ENCODE assay signal across 14 mouse cellular contexts in genomic region chr5:137354091-137354490, GRCm38 (mm10). TPM values are rescaled to one million over a fixed set of nuclear protein-coding genes. Genes with fewer than 3 reads are reported as not detected.
DNase-seq lines count a peak whose midpoint lies in the region; ATAC-seq lines count a peak whose summit lies in the region.
"Had no signal": no experiment of that assay in that cellular context is flagged by ENCODE, and none has a peak within 500 bp of the region (broad histone marks: within the 10 kb centered on the region; RNA-seq: fewer than 3 reads in every experiment).

No protein-coding gene starts in this region.

- H3K4me1 ChIP-seq in heart, embryonic 11.5 days (ENCODE audit: control insufficient read depth, insufficient read depth, low read length): peaks cover 17% of the 10 kb centered on the region
- peaks cover 30% of the 10 kb centered on the region for H3K4me1 ChIP-seq in kidney, embryonic 16.5 days (ENCODE audit: insufficient read depth, low read length)
- peaks cover 51% of the 10 kb centered on the region for H3K4me1 ChIP-seq in midbrain, embryonic 10.5 days
- peaks cover 28% of the 10 kb centered on the region for H3K4me1 ChIP-seq in midbrain, embryonic 15.5 days
- H3K4me1 ChIP-seq in forebrain, embryonic 16.5 days (replicated peaks; ENCODE audit: control insufficient read depth, insufficient read depth, low read length): peaks cover 32% of the 10 kb centered on the region

- no peaks in the 10 kb centered on the region for H3K27me3 ChIP-seq in heart, embryonic 11.5 days (ENCODE audit: control insufficient read depth, insufficient read depth, low read length)
- no peaks in the 10 kb centered on the region for H3K27me3 ChIP-seq in kidney, embryonic 16.5 days (ENCODE audit: insufficient read depth, low read length)
- no peaks in the 10 kb centered on the region for H3K27me3 ChIP-seq in midbrain, embryonic 10.5 days (ENCODE audit: low read depth, poor library complexity, severe bottlenecking)
- peaks cover 11% of the 10 kb centered on the region; the same call in 1 of the 2 replicates for H3K27me3 ChIP-seq in midbrain, embryonic 15.5 days (replicated peaks)
- H3K27me3 ChIP-seq in forebrain, embryonic 16.5 days (replicated peaks; ENCODE audit: control insufficient read depth, insufficient read depth, low read length): peaks cover 5% of the 10 kb centered on the region; the same call in 1 of the 2 replicates
- H3K27me3 ChIP-seq: Patski had no signal

- 78% methylated on average over 17 of the region's 17 CpGs for WGBS in heart, embryonic 11.5 days (ENCODE audit: insufficient replicate concordance)
- 81% methylated on average over 17 of the region's 17 CpGs for WGBS in kidney, embryonic 16.5 days
- 89% methylated on average over 17 of the region's 17 CpGs for WGBS in midbrain, embryonic 10.5 days
- WGBS in midbrain, embryonic 15.5 days: 87% methylated on average over 17 of the region's 17 CpGs
- WGBS in forebrain, embryonic 16.5 days: 89% methylated on average over 17 of the region's 17 CpGs

- H3K36me3 ChIP-seq in heart, embryonic 11.5 days (ENCODE audit: control insufficient read depth, insufficient read depth, low read length): peaks cover 32% of the 10 kb centered on the region
- H3K36me3 ChIP-seq in kidney, embryonic 16.5 days (ENCODE audit: insufficient read depth, low read length): peaks cover 45% of the 10 kb centered on the region
- peaks cover 65% of the 10 kb centered on the region for H3K36me3 ChIP-seq in midbrain, embryonic 10.5 days
- H3K36me3 ChIP-seq in midbrain, embryonic 15.5 days (replicated peaks): no peaks in the 10 kb centered on the region
- no peaks in the 10 kb centered on the region; the same call in 1 of the 2 replicates for H3K36me3 ChIP-seq in forebrain, embryonic 16.5 days (ENCODE audit: control insufficient read depth, insufficient read depth)

- no peak overlapping the region for H3K4me3 ChIP-seq in heart, embryonic 11.5 days (ENCODE audit: low read depth, low read length)
- H3K4me3 ChIP-seq in kidney, embryonic 16.5 days (ENCODE audit: low read length): 0 out of 2 replicates have a peak overlapping the region, but pooled peaks have one; percentile 7
- H3K4me3 ChIP-seq in midbrain, embryonic 10.5 days: peak overlapping the region; percentile 16; the same call in 1 of the 2 replicates
- no peak overlapping the region for H3K4me3 ChIP-seq in midbrain, embryonic 15.5 days
- H3K4me3 ChIP-seq in forebrain, embryonic 16.5 days (replicated peaks; ENCODE audit: low read length): no peak overlapping the region
- H3K4me3 ChIP-seq: forebrain, embryonic 12.5 days had no signal

- H3K9me3 ChIP-seq in heart, embryonic 11.5 days (replicated peaks; ENCODE audit: control insufficient read depth, low read length): no peaks in the 10 kb centered on the region
- no peaks in the 10 kb centered on the region for H3K9me3 ChIP-seq in kidney, embryonic 16.5 days (ENCODE audit: low read length)
- no peaks in the 10 kb centered on the region for H3K9me3 ChIP-seq in midbrain, embryonic 10.5 days (replicated peaks)
- no peaks in the 10 kb centered on the region for H3K9me3 ChIP-seq in midbrain, embryonic 15.5 days
- no peaks in the 10 kb centered on the region for H3K9me3 ChIP-seq in forebrain, embryonic 16.5 days (ENCODE audit: control insufficient read depth, low read length)
- H3K9me3 ChIP-seq: forebrain, embryonic 12.5 days had no signal

- H3K27ac ChIP-seq in heart, embryonic 11.5 days (ENCODE audit: low read depth, low read length): no peak overlapping the region
- H3K27ac ChIP-seq in kidney, embryonic 16.5 days (ENCODE audit: low read length): no peak overlapping the region
- no peak overlapping the region for H3K27ac ChIP-seq in midbrain, embryonic 10.5 days (replicated peaks)
- no peak overlapping the region for H3K27ac ChIP-seq in midbrain, embryonic 15.5 days
- H3K27ac ChIP-seq in forebrain, embryonic 16.5 days (ENCODE audit: low read length): no peak overlapping the region
- H3K27ac ChIP-seq: forebrain, embryonic 12.5 days had no signal

- ATAC-seq in heart, embryonic 11.5 days (replicated peaks; ENCODE audit: insufficient number of reproducible peaks, low FRiP score, low TSS enrichment): no peak
- ATAC-seq in kidney, embryonic 16.5 days (ENCODE audit: low FRiP score, low TSS enrichment): no peak
- ATAC-seq in midbrain, embryonic 15.5 days (replicated peaks): no peak
- no peak for ATAC-seq in forebrain, embryonic 16.5 days
- ATAC-seq: Patski had no signal

- peak overlapping the region; percentile 16; the same call in 1 of the 2 replicates for H3K4me2 ChIP-seq in heart, embryonic 11.5 days
- peak overlapping the region; percentile 29 for H3K4me2 ChIP-seq in kidney, embryonic 16.5 days (replicated peaks; ENCODE audit: low read depth, low read length)
- H3K4me2 ChIP-seq in midbrain, embryonic 15.5 days: no peak overlapping the region
- no peak overlapping the region for H3K4me2 ChIP-seq in forebrain, embryonic 16.5 days (ENCODE audit: low read length)
- H3K4me2 ChIP-seq: forebrain, embryonic 12.5 days; liver, embryonic 11.5 days had no signal

- no peak overlapping the region for H3K9ac ChIP-seq in heart, embryonic 11.5 days (ENCODE audit: low read depth, low read length)
- no peak overlapping the region for H3K9ac ChIP-seq in kidney, embryonic 16.5 days (replicated peaks; ENCODE audit: low read length)
- H3K9ac ChIP-seq in midbrain, embryonic 15.5 days: no peak overlapping the region
- H3K9ac ChIP-seq in forebrain, embryonic 16.5 days (replicated peaks; ENCODE audit: low read depth, low read length): no peak overlapping the region
- H3K9ac ChIP-seq: forebrain, embryonic 12.5 days had no signal

- DNase-seq in heart, adult 9 months (ENCODE audit: low spot score in 2 of 2): no peak
- DNase-seq in kidney, adult 8-10 months: no peak
- DNase-seq in midbrain, embryonic 10.5 days (ENCODE audit: low spot score): no peak
- DNase-seq: cerebellum, adult 11-12 months; cerebellum, postnatal 36 days; midbrain, embryonic 14.5 days; thymus, postnatal 25 days had no signal

RNA-seq across cellular contexts. Expression of gene Ephb4, which starts 4.2 kb away (rescaled TPM):
- 27.3 and 35.6 TPM in 2 replicates for polyA plus RNA-seq in heart, embryonic 11.5 days (2014; fragmentation: Nextera tagmentation; extraction: Ambion mirVana)
- polyA plus RNA-seq in kidney, embryonic 16.5 days (2015; fragmentation: Nextera tagmentation; extraction: Ambion mirVana): 53.7 and 55.3 TPM in 2 replicates
- 28.9 and 30.0 TPM in 2 replicates for polyA plus RNA-seq in midbrain, embryonic 10.5 days (2016; fragmentation: Nextera tagmentation; extraction: Ambion mirVana)
- 6.8 and 8.7 TPM in 2 replicates for polyA plus RNA-seq in midbrain, embryonic 15.5 days (2015; fragmentation: Nextera tagmentation; extraction: Ambion mirVana)
- 6.1 and 8.1 TPM in 2 replicates for polyA plus RNA-seq in forebrain, embryonic 16.5 days (2015; fragmentation: Nextera tagmentation; extraction: Ambion mirVana)

RNA-seq across cellular contexts. Expression of gene Slc12a9, which starts 20.7 kb away (rescaled TPM):
- 5.1 and 5.6 TPM in 2 replicates for polyA plus RNA-seq in heart, embryonic 11.5 days (2014; fragmentation: Nextera tagmentation; extraction: Ambion mirVana)
- 16.3 and 16.6 TPM in 2 replicates for polyA plus RNA-seq in kidney, embryonic 16.5 days (2015; fragmentation: Nextera tagmentation; extraction: Ambion mirVana)
- 12.0 and 14.3 TPM in 2 replicates for polyA plus RNA-seq in midbrain, embryonic 10.5 days (2016; fragmentation: Nextera tagmentation; extraction: Ambion mirVana)
- 27.7 and 29.5 TPM in 2 replicates for polyA plus RNA-seq in midbrain, embryonic 15.5 days (2015; fragmentation: Nextera tagmentation; extraction: Ambion mirVana)
- polyA plus RNA-seq in forebrain, embryonic 16.5 days (2015; fragmentation: Nextera tagmentation; extraction: Ambion mirVana): 17.7 and 26.0 TPM in 2 replicates

RNA-seq across cellular contexts. Expression of gene Trip6, which starts 39.9 kb away (rescaled TPM):
- polyA plus RNA-seq in heart, embryonic 11.5 days (2014; fragmentation: Nextera tagmentation; extraction: Ambion mirVana): 36.7 and 41.1 TPM in 2 replicates
- 90.1 and 102 TPM in 2 replicates for polyA plus RNA-seq in kidney, embryonic 16.5 days (2015; fragmentation: Nextera tagmentation; extraction: Ambion mirVana)
- polyA plus RNA-seq in midbrain, embryonic 10.5 days (2016; fragmentation: Nextera tagmentation; extraction: Ambion mirVana): 61.0 and 61.1 TPM in 2 replicates
- polyA plus RNA-seq in midbrain, embryonic 15.5 days (2015; fragmentation: Nextera tagmentation; extraction: Ambion mirVana): 14.7 and 19.1 TPM in 2 replicates
- polyA plus RNA-seq in forebrain, embryonic 16.5 days (2015; fragmentation: Nextera tagmentation; extraction: Ambion mirVana): 17.0 and 17.9 TPM in 2 replicates

RNA-seq across cellular contexts. Expression of gene Srrt, which starts 46.6 kb away (rescaled TPM):
- polyA plus RNA-seq in heart, embryonic 11.5 days (2014; fragmentation: Nextera tagmentation; extraction: Ambion mirVana): 92.0 and 96.9 TPM in 2 replicates
- polyA plus RNA-seq in kidney, embryonic 16.5 days (2015; fragmentation: Nextera tagmentation; extraction: Ambion mirVana): 158 and 165 TPM in 2 replicates
- polyA plus RNA-seq in midbrain, embryonic 10.5 days (2016; fragmentation: Nextera tagmentation; extraction: Ambion mirVana): 190 and 192 TPM in 2 replicates
- 106 and 107 TPM in 2 replicates for polyA plus RNA-seq in midbrain, embryonic 15.5 days (2015; fragmentation: Nextera tagmentation; extraction: Ambion mirVana)
- polyA plus RNA-seq in forebrain, embryonic 16.5 days (2015; fragmentation: Nextera tagmentation; extraction: Ambion mirVana): 119 and 125 TPM in 2 replicates

RNA-seq across cellular contexts. Expression of gene Ufsp1, which starts 59.7 kb away (rescaled TPM):
- polyA plus RNA-seq in heart, embryonic 11.5 days (2014; fragmentation: Nextera tagmentation; extraction: Ambion mirVana): 9.1 and 10.3 TPM in 2 replicates
- 7.2 and 7.8 TPM in 2 replicates for polyA plus RNA-seq in kidney, embryonic 16.5 days (2015; fragmentation: Nextera tagmentation; extraction: Ambion mirVana)
- 9.6 and 11.0 TPM in 2 replicates for polyA plus RNA-seq in midbrain, embryonic 10.5 days (2016; fragmentation: Nextera tagmentation; extraction: Ambion mirVana)
- 18.2 and 18.7 TPM in 2 replicates for polyA plus RNA-seq in midbrain, embryonic 15.5 days (2015; fragmentation: Nextera tagmentation; extraction: Ambion mirVana)
- 6.1 and 8.9 TPM in 2 replicates for polyA plus RNA-seq in forebrain, embryonic 16.5 days (2015; fragmentation: Nextera tagmentation; extraction: Ambion mirVana)

Comparison
In these comparisons a context has a peak if more than half of its experiments do, and no peak if none do; other contexts are left out.
1. H3K4me3 ChIP-seq: peak in kidney, embryonic 16.5 days (single experiment) and midbrain, embryonic 10.5 days (single experiment); none in heart, embryonic 11.5 days (single experiment), midbrain, embryonic 15.5 days (single experiment) and forebrain, embryonic 16.5 days (single experiment).
2. H3K4me2 ChIP-seq: peak in heart, embryonic 11.5 days (single experiment) and kidney, embryonic 16.5 days (single experiment); none in midbrain, embryonic 15.5 days (single experiment) and forebrain, embryonic 16.5 days (single experiment).